Mouse (Mus musculus) T-cell, adult 2 months (primary cell): ENCODE results near the gene Cnst.

Experiments
- DNase-seq: peaks from one replicate; pipeline ENCODE4 v3.0.0; 2022; ENCODE audit warnings: low spot score

The Cnst gene

GRCm38 (mm10) chr1:179553949-179554347 lies 7.8 kb downstream of the Cnst start:
- DNase-seq = peak; percentile 25

GRCm38 (mm10) chr1:179556921-179557320 lies 10.8 kb downstream of the Cnst start:
- no peak for DNase-seq

- DNase-seq = no peak
Observed at GRCm38 (mm10) chr1:179559446-179560194, 13.4 kb downstream of the Cnst start.

- DNase-seq = no peak
Observed at GRCm38 (mm10) chr1:179560845-179561430, 14.8 kb downstream of the Cnst start.

- DNase-seq = no peak
Observed at GRCm38 (mm10) chr1:179563211-179563610, 17.0 kb downstream of the Cnst start.

GRCm38 (mm10) chr1:179563926-179564325 lies 17.8 kb downstream of the Cnst start:
- no peak for DNase-seq

GRCm38 (mm10) chr1:179567558-179567957 lies 21.4 kb downstream of the Cnst start:
- no peak for DNase-seq

- DNase-seq = no peak
Observed at GRCm38 (mm10) chr1:179568690-179569398, 22.7 kb downstream of the Cnst start.

- DNase-seq = no peak
Observed at GRCm38 (mm10) chr1:179570482-179570881, 24.3 kb downstream of the Cnst start.

GRCm38 (mm10) chr1:179571686-179572085 lies 25.5 kb downstream of the Cnst start:
- no peak for DNase-seq

- DNase-seq = no peak
Observed at GRCm38 (mm10) chr1:179573650-179574206, 27.6 kb downstream of the Cnst start.

GRCm38 (mm10) chr1:179578625-179579024 lies 32.5 kb downstream of the Cnst start:
- peak; percentile 72 for DNase-seq

- no peak for DNase-seq
Observed at GRCm38 (mm10) chr1:179580200-179580599, 34.0 kb downstream of the Cnst start.

- no peak for DNase-seq
Observed at GRCm38 (mm10) chr1:179581422-179581821, 35.3 kb downstream of the Cnst start.

- peak; percentile 20 for DNase-seq
Observed at GRCm38 (mm10) chr1:179582021-179582433, 35.9 kb downstream of the Cnst start.

- no peak for DNase-seq
Observed at GRCm38 (mm10) chr1:179583090-179583489, 36.9 kb downstream of the Cnst start.

- DNase-seq = no peak
Observed at GRCm38 (mm10) chr1:179584220-179584619, 38.0 kb downstream of the Cnst start.

GRCm38 (mm10) chr1:179585646-179586045 lies 39.5 kb downstream of the Cnst start:
- no peak for DNase-seq

- no peak for DNase-seq
Observed at GRCm38 (mm10) chr1:179586430-179587095, 40.4 kb downstream of the Cnst start.

GRCm38 (mm10) chr1:179588230-179588629 lies 42.1 kb downstream of the Cnst start:
- DNase-seq = no peak

GRCm38 (mm10) chr1:179591639-179592038 lies 45.5 kb downstream of the Cnst start:
- no peak for DNase-seq

- no peak for DNase-seq
Observed at GRCm38 (mm10) chr1:179592143-179592542, 46.0 kb downstream of the Cnst start.
